8 mouse cellular contexts compared by ENCODE assay signal in genomic region chr6:116338520-116338919, GRCm38 (mm10). TPM values are rescaled to one million over a fixed set of nuclear protein-coding genes. Genes with fewer than 3 reads are reported as not detected.
DNase-seq lines count a peak whose midpoint lies in the region; ATAC-seq and TF ChIP-seq lines count a peak whose summit lies in the region.

No protein-coding gene starts in this region.

- H3K9me3 ChIP-seq in heart, embryonic 10.5 days: no peaks in the 10 kb centered on the region
- no peaks in the 10 kb centered on the region for H3K9me3 ChIP-seq in forebrain, embryonic 13.5 days (replicated peaks)
- H3K9me3 ChIP-seq in liver, embryonic 14.5 days (ENCODE audit: control insufficient read depth, low read length): no peaks in the 10 kb centered on the region

- peak overlapping the region; percentile 77 for H3ac ChIP-seq in C2C12 (ENCODE audit: control insufficient read depth, insufficient read length, low read depth)

- TF ChIP-seq EP300 in liver, embryonic 14.5 days (IDR thresholded peaks at IDR 0.05; ENCODE audit: low read depth): no peak

- H3K79me3 ChIP-seq in C2C12 (ENCODE audit: low read depth): peaks cover 10% of the 10 kb centered on the region

- TF ChIP-seq CTCF in C2C12 (IDR thresholded peaks at IDR 0.05; ENCODE audit: control insufficient read depth, insufficient read depth, insufficient read length): no peak
- no peak for TF ChIP-seq CTCF in liver, embryonic 14.5 days (IDR thresholded peaks at IDR 0.05; ENCODE audit: low read depth)

- DNase-seq in heart, embryonic 10.5 days (ENCODE audit: low spot score): no peak
- no peak for DNase-seq in heart, adult 9 months (ENCODE audit: low spot score in 2 of 2)
- no peak for DNase-seq in liver, embryonic 14.5 days (ENCODE audit: low read depth in 3 of 3, low spot score in 3 of 3)
- no peak for DNase-seq in urinary bladder, postnatal 10 days (ENCODE audit: low spot score)
- DNase-seq in cerebellum, adult 9-10 months: no peak

- H3K79me2 ChIP-seq in C2C12 (ENCODE audit: control insufficient read depth, insufficient read depth): peaks cover 52% of the 10 kb centered on the region

- peak overlapping the region; percentile 88 for H3K9ac ChIP-seq in forebrain, embryonic 13.5 days
- peak overlapping the region; percentile 78 for H3K9ac ChIP-seq in liver, embryonic 14.5 days (replicated peaks)

- ATAC-seq in forebrain, embryonic 13.5 days: no peak
- ATAC-seq in liver, embryonic 14.5 days (ENCODE audit: insufficient read depth): no peak
- ATAC-seq in megakaryocyte-erythroid progenitor cell, adult 5-6 weeks (replicated peaks; ENCODE audit: low FRiP score, low TSS enrichment, poor library complexity, severe bottlenecking): no peak

- WGBS in heart, embryonic 10.5 days: 6% methylated on average over 8 of the region's 8 CpGs
- WGBS in forebrain, embryonic 13.5 days: 8% methylated on average over 8 of the region's 8 CpGs
- 4% methylated on average over 8 of the region's 8 CpGs for WGBS in liver, embryonic 14.5 days (ENCODE audit: insufficient replicate concordance)

- H3K4me3 ChIP-seq in heart, embryonic 10.5 days: peak overlapping the region; percentile 97
- H3K4me3 ChIP-seq in C2C12 (ENCODE audit: insufficient read depth, poor library complexity, severe bottlenecking): peak overlapping the region; percentile 60
- peak overlapping the region; percentile 93 for H3K4me3 ChIP-seq in forebrain, embryonic 13.5 days
- H3K4me3 ChIP-seq in liver, embryonic 14.5 days (ENCODE audit: insufficient read depth in 1 of 2, low read depth in 2 of 2, low read length in 2 of 2): peak overlapping the region; percentile 95 to 98

- no peaks in the 10 kb centered on the region for H3K4me1 ChIP-seq in heart, embryonic 10.5 days
- peaks cover 17% of the 10 kb centered on the region for H3K4me1 ChIP-seq in forebrain, embryonic 13.5 days
- H3K4me1 ChIP-seq in liver, embryonic 14.5 days (replicated peaks; ENCODE audit: control insufficient read depth in 2 of 2, insufficient read depth in 2 of 2, low read length in 1 of 2): peaks cover 28 to 33% of the 10 kb centered on the region in 2 experiments

- peak overlapping the region; percentile 67 for H3K4me2 ChIP-seq in forebrain, embryonic 13.5 days
- peak overlapping the region; percentile 69 for H3K4me2 ChIP-seq in liver, embryonic 14.5 days (ENCODE audit: low read depth)

- H3K27ac ChIP-seq in heart, embryonic 10.5 days: peak overlapping the region; percentile 91
- no peak overlapping the region for H3K27ac ChIP-seq in forebrain, embryonic 13.5 days
- H3K27ac ChIP-seq in liver, embryonic 14.5 days: peak overlapping the region; percentile 76

- 0 out of 2 replicates have a peak, but pooled peaks cover 12% of the 10 kb centered on the region for H3K27me3 ChIP-seq in heart, embryonic 10.5 days (ENCODE audit: insufficient read depth, poor library complexity, severe bottlenecking)
- no peaks in the 10 kb centered on the region for H3K27me3 ChIP-seq in C2C12 (ENCODE audit: control insufficient read depth, insufficient read depth, insufficient read length)
- peaks cover 3% of the 10 kb centered on the region for H3K27me3 ChIP-seq in forebrain, embryonic 13.5 days
- H3K27me3 ChIP-seq in liver, embryonic 14.5 days (ENCODE audit: control insufficient read depth, insufficient read depth, low read length): no peaks in the 10 kb centered on the region

- H3K36me3 ChIP-seq in heart, embryonic 10.5 days: no peaks in the 10 kb centered on the region
- H3K36me3 ChIP-seq in C2C12 (ENCODE audit: control insufficient read depth, insufficient read depth): no peaks in the 10 kb centered on the region
- H3K36me3 ChIP-seq in forebrain, embryonic 13.5 days (ENCODE audit: poor library complexity, severe bottlenecking): no peaks in the 10 kb centered on the region
- peaks cover 7% of the 10 kb centered on the region for H3K36me3 ChIP-seq in liver, embryonic 14.5 days (replicated peaks; ENCODE audit: control insufficient read depth, insufficient read depth, low read depth)

TF ChIP-seq in C2C12, 6 proteins besides CTCF, POLR2A, EP300 and RAD21:
- TF ChIP-seq FOSL1 (IDR thresholded peaks at IDR 0.05; ENCODE audit: insufficient read depth, low read length, poor library complexity, severe bottlenecking) (no peak), MAX (IDR thresholded peaks at IDR 0.05) (no peak), CEBPB (IDR thresholded peaks at IDR 0.05; ENCODE audit: low read depth) (no peak), MYOD1 (IDR thresholded peaks at IDR 0.05; ENCODE audit: control insufficient read depth, insufficient read length, low read depth) (no peak), USF1 (IDR thresholded peaks at IDR 0.05; ENCODE audit: low read depth) (no peak), MYOG (IDR thresholded peaks at IDR 0.05; ENCODE audit: control insufficient read depth, extremely low read depth, insufficient read length) (no peak)

RNA-seq across cellular contexts. Expression of gene March8, which starts 0.7 kb away (rescaled TPM):
- 25.8 and 29.6 TPM in 2 replicates for polyA plus RNA-seq in heart, embryonic 10.5 days (2016; fragmentation: Nextera tagmentation; extraction: Ambion mirVana)
- polyA plus RNA-seq in C2C12 (2012; fragmentation: generic; extraction: Trizol): 21.2 TPM
- 40.7 and 49.3 TPM in 2 replicates for polyA plus RNA-seq in forebrain, embryonic 13.5 days (2015; fragmentation: Nextera tagmentation; extraction: Ambion mirVana)
- polyA plus RNA-seq in liver, embryonic 14.5 days (2012; rRNA removed): 82.4 and 96.1 TPM in 2 replicates
- 80.1 and 89.8 TPM in 2 replicates for polyA plus RNA-seq in liver, embryonic 14.5 days (2014; fragmentation: Nextera tagmentation; extraction: Ambion mirVana)
- total RNA-seq in megakaryocyte-erythroid progenitor cell, adult 5-6 weeks (2014; fragmentation: Nextera tagmentation): 48.1 and 51.8 TPM in 2 replicates
- total RNA-seq in megakaryocyte-erythroid progenitor cell, adult 5-6 weeks (2017): 47.0 and 51.0 TPM in 2 replicates
